Mouse (Mus musculus) midbrain, embryonic 10.5 days (tissue): ENCODE measurements at regions not wholly inside any gene's neighbourhood (a gene's known extent, or its start where the extent isn't known, plus 50 kb on each side); places are given as distances from the start of the nearest gene placed in this dataset.

Source experiments
- DNase-seq: peaks from one replicate; pipeline ENCODE4 v3.0.0-alpha.2; 2017; ENCODE audit warnings: low spot score
- H3K27ac ChIP-seq: fragments of 300-500 bp; sonication (generic); replicated peaks from 2 replicates; pipeline ENCODE4 v1.5.1; 2016; ENCODE audit warnings: mild to moderate bottlenecking
- H3K27me3 ChIP-seq: fragments of 300-500 bp; sonication (generic); 2 replicates; pipeline ENCODE4 v1.6.1; 2016; ENCODE audit warnings: low read depth, mild to moderate bottlenecking; ENCODE audit not compliant: poor library complexity, severe bottlenecking
- H3K36me3 ChIP-seq: fragments of 300-500 bp; sonication (generic); 2 replicates; pipeline ENCODE4 v1.6.1; 2016; ENCODE audit warnings: mild to moderate bottlenecking, moderate library complexity
- H3K4me1 ChIP-seq: fragments of 300-500 bp; sonication (generic); 2 replicates; pipeline ENCODE4 v1.6.1; 2016
- H3K4me3 ChIP-seq: fragments of 300-500 bp; sonication (generic); 2 replicates; pipeline ENCODE4 v1.5.1; 2016; ENCODE audit warnings: mild to moderate bottlenecking, moderate library complexity
- H3K9me3 ChIP-seq: fragments of 300-500 bp; sonication (generic); replicated peaks from 2 replicates; pipeline ENCODE4 v1.6.1; 2016; ENCODE audit warnings: mild to moderate bottlenecking
- WGBS: fragments of 180-500 bp; shearing (Covaris S2); methylation state at CpG from one replicate; pipeline ENCODE4 v1.1.7; 2016; 5-methylcytosine and 5-hydroxymethylcytosine counted together

GRCm38 (mm10) chr1:125234747-125235146, 200.8 kb downstream of the Actr3 start:
- WGBS = 79% methylated on average over 2 of the region's 2 CpGs
- no peak for DNase-seq
- no peak overlapping the region for H3K4me3 ChIP-seq
- H3K27me3 ChIP-seq = no peaks in the 10 kb centered on the region
- H3K36me3 ChIP-seq = no peaks in the 10 kb centered on the region
- H3K27ac ChIP-seq = no peak overlapping the region
- no peaks in the 10 kb centered on the region; the same call in 1 of the 2 replicates for H3K9me3 ChIP-seq
- H3K4me1 ChIP-seq = no peaks in the 10 kb centered on the region

GRCm38 (mm10) chr1:125223370-125223769, 212.2 kb downstream of the Actr3 start:
- H3K9me3 ChIP-seq = no peaks in the 10 kb centered on the region; the same call in 1 of the 2 replicates
- no peak for DNase-seq
- no peak overlapping the region for H3K4me3 ChIP-seq
- H3K36me3 ChIP-seq = no peaks in the 10 kb centered on the region
- no peak overlapping the region for H3K27ac ChIP-seq
- H3K4me1 ChIP-seq = no peaks in the 10 kb centered on the region
- 93% methylated on average over 10 of the region's 10 CpGs for WGBS
- no peaks in the 10 kb centered on the region for H3K27me3 ChIP-seq

GRCm38 (mm10) chr1:125216192-125216591, 219.3 kb downstream of the Actr3 start:
- WGBS = 81% methylated on average over 6 of the region's 6 CpGs
- Histone ChIP-seq H3K4me1 (no peaks in the 10 kb centered on the region), H3K9me3 (no peaks in the 10 kb centered on the region), H3K36me3 (no peaks in the 10 kb centered on the region), H3K4me3 (no peak overlapping the region), H3K27me3 (no peaks in the 10 kb centered on the region), H3K27ac (no peak overlapping the region)
- DNase-seq = no peak

DNA sequence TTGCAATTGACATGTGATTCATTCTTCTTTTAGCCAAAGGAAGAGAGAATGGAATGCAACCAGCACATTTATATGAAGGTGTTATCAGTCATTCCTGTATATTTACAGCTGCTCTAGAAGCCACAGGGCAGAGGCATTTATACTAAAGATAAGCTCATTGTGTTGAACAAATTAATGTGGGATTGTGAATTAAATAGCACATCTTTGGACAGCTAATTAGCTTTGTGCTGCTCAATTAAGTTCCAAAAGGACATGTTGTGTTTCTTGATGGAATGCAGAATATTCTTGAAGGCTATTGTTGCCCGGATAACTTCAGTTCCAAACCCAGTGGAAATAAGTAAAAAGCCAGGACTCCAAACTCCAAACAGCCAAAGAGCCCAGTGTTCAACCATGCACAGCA, 248.4 kb downstream of the Actr3 start:
- no peak overlapping the region for H3K4me3 ChIP-seq
- H3K27me3 ChIP-seq = no peaks in the 10 kb centered on the region
- no peak for DNase-seq
- H3K9me3 ChIP-seq = no peaks in the 10 kb centered on the region
- 80% methylated on average over 1 of the region's 1 CpGs for WGBS
- H3K36me3 ChIP-seq = no peaks in the 10 kb centered on the region
- no peak overlapping the region for H3K27ac ChIP-seq
- H3K4me1 ChIP-seq = no peaks in the 10 kb centered on the region

- no peak for DNase-seq
- 92% methylated on average over 15 of the region's 15 CpGs for WGBS
- H3K4me1 ChIP-seq = no peaks in the 10 kb centered on the region
Measured at GRCm38 (mm10) chr1:125176124-125176937, 259.2 kb downstream of the Actr3 start.

GRCm38 (mm10) chr1:125174725-125175124, 260.8 kb downstream of the Actr3 start:
- no peaks in the 10 kb centered on the region for H3K27me3 ChIP-seq
- 93% methylated on average over 13 of the region's 13 CpGs for WGBS
- H3K27ac ChIP-seq = no peak overlapping the region
- no peak for DNase-seq
- no peaks in the 10 kb centered on the region for H3K36me3 ChIP-seq
- H3K9me3 ChIP-seq = peaks cover 8% of the 10 kb centered on the region; the same call in 1 of the 2 replicates
- H3K4me3 ChIP-seq = no peak overlapping the region
- no peaks in the 10 kb centered on the region for H3K4me1 ChIP-seq

More at GRCm38 (mm10) chr1:125176124-125176937, 259.2 kb downstream of the Actr3 start:
- Histone ChIP-seq H3K4me3 (no peak overlapping the region), H3K27me3 (no peaks in the 10 kb centered on the region), H3K27ac (no peak overlapping the region), H3K36me3 (no peaks in the 10 kb centered on the region), H3K9me3 (peaks cover 8% of the 10 kb centered on the region; the same call in 1 of the 2 replicates)

DNA sequence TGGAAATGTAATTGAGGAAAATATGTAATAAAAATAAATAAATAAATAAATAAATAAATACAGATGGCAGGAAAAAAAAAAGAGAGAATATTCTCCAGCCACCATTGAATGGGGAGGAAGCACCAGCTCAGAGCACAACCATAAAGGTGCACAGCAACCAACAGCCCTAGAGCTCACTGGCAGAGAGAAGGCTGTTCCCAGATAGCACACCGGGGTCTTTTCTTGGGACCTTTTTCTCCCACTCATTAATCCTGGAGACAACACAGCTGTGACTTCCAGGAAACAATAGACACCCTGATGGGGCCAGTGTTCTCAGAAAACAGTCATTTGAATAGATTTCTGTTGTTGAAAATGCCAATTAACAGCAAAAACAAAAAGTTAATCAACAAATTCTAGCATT, 263.1 kb downstream of the Actr3 start:
- H3K9me3 ChIP-seq = peaks cover 8% of the 10 kb centered on the region; the same call in 1 of the 2 replicates
- H3K27me3 ChIP-seq = no peaks in the 10 kb centered on the region
- H3K4me1 ChIP-seq = no peaks in the 10 kb centered on the region
- no peaks in the 10 kb centered on the region for H3K36me3 ChIP-seq
- H3K27ac ChIP-seq = no peak overlapping the region
- no peak overlapping the region for H3K4me3 ChIP-seq
- 50% methylated on average over 1 of the region's 1 CpGs for WGBS
- DNase-seq = no peak

DNA sequence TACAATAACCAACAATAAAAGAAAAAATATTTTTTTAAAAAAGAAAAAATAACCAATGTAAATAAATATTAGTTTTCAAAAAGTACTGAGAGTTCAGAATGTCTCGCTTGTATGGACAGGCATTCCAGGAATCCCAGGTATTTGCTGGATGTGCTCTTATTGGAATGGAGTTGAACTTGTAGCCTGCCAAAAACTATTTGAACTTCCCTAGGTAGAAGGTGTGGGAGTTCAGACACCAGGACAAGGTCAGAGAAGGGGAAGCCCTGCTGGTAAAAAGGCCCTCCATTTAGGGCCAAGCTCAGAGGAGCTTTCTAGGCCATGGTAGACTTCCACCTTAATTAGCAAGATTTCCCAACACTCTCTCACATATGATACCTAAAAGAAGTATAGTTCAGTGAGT, 270.3 kb downstream of the Actr3 start:
- no peaks in the 10 kb centered on the region for H3K27me3 ChIP-seq
- WGBS = 89% methylated on average over 1 of the region's 1 CpGs
- H3K9me3 ChIP-seq = no peaks in the 10 kb centered on the region
- no peaks in the 10 kb centered on the region for H3K4me1 ChIP-seq
- no peak overlapping the region for H3K4me3 ChIP-seq
- no peaks in the 10 kb centered on the region for H3K36me3 ChIP-seq
- no peak for DNase-seq
- no peak overlapping the region for H3K27ac ChIP-seq

- WGBS = 82% methylated on average over 4 of the region's 4 CpGs
- DNase-seq = no peak
- Histone ChIP-seq H3K36me3 (no peaks in the 10 kb centered on the region), H3K27me3 (no peaks in the 10 kb centered on the region), H3K27ac (no peak overlapping the region), H3K9me3 (no peaks in the 10 kb centered on the region), H3K4me3 (no peak overlapping the region), H3K4me1 (no peaks in the 10 kb centered on the region)
Measured at GRCm38 (mm10) chr1:125158481-125158880, 277.0 kb downstream of the Actr3 start.

- Histone ChIP-seq H3K36me3 (no peaks in the 10 kb centered on the region), H3K4me1 (no peaks in the 10 kb centered on the region), H3K4me3 (no peak overlapping the region), H3K27me3 (no peaks in the 10 kb centered on the region), H3K9me3 (no peaks in the 10 kb centered on the region), H3K27ac (no peak overlapping the region)
- DNase-seq = no peak
- WGBS = 95% methylated on average over 2 of the region's 2 CpGs
Measured at GRCm38 (mm10) chr1:125156093-125156492, 279.4 kb downstream of the Actr3 start.

GRCm38 (mm10) chr1:125149817-125150216, 285.7 kb downstream of the Actr3 start:
- no peak overlapping the region for H3K27ac ChIP-seq
- no peak for DNase-seq
- H3K9me3 ChIP-seq = peaks cover 3% of the 10 kb centered on the region; the same call in 1 of the 2 replicates
- H3K36me3 ChIP-seq = no peaks in the 10 kb centered on the region
- no peak overlapping the region for H3K4me3 ChIP-seq
- H3K27me3 ChIP-seq = no peaks in the 10 kb centered on the region
- H3K4me1 ChIP-seq = no peaks in the 10 kb centered on the region

DNA sequence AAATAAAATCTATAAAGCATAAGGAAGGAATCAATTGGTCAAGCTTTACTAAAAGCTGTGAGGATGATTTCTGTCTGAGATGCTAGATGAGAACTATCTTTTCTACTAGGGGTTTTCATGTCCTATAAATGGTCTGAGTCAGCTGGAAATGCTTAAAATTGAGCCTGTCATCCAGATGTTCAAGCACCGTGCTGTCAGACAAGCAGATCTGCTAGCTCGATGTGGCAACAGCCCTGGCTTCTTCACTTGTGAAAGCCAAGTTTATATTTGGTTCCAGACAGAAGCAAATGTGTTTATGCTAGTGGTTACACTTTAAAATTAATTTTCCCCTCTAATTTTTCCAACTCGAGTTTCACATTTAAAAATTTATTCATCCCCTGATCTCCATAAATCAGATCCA, 311.7 kb downstream of the Actr3 start:
- Histone ChIP-seq H3K4me3 (no peak overlapping the region), H3K4me1 (no peaks in the 10 kb centered on the region), H3K27me3 (no peaks in the 10 kb centered on the region), H3K9me3 (0 out of 2 replicates have a peak, but pooled peaks cover 4% of the 10 kb centered on the region), H3K27ac (no peak overlapping the region), H3K36me3 (no peaks in the 10 kb centered on the region)
- DNase-seq = no peak
- 78% methylated on average over 3 of the region's 3 CpGs for WGBS

GRCm38 (mm10) chr1:125100596-125100995, 334.9 kb downstream of the Actr3 start:
- no peak overlapping the region for H3K27ac ChIP-seq
- whole genome bisulfite sequencing = 80% methylated on average over 2 of the region's 2 CpGs
- H3K4me1 ChIP-seq = no peaks in the 10 kb centered on the region
- no peak overlapping the region for H3K4me3 ChIP-seq
- no peaks in the 10 kb centered on the region for H3K36me3 ChIP-seq
- no peaks in the 10 kb centered on the region; the same call in 1 of the 2 replicates for H3K9me3 ChIP-seq
- no peaks in the 10 kb centered on the region for H3K27me3 ChIP-seq
- no peak for DNase-seq
